Mouse (Mus musculus) macrophage (primary cell): ENCODE data around the gene Trdmt1. TPM values are rescaled to one million over a fixed set of nuclear protein-coding genes. Genes with fewer than 3 reads are reported as not detected.

Experiments
- H3K27ac ChIP-seq: fragments of 350-480 bp; formaldehyde crosslinking; 2 replicates; pipeline ENCODE4 v1.9.0; 2021
- H3K36me3 ChIP-seq: fragments of 350-480 bp; formaldehyde crosslinking; 2 replicates; pipeline ENCODE4 v1.9.0; 2021; ENCODE audit errors: inconsistent target
- H3K4me3 ChIP-seq: fragments of 350-480 bp; formaldehyde crosslinking; 2 replicates; pipeline ENCODE4 v1.9.0; 2021; ENCODE audit errors: inconsistent target
- H3K79me2 ChIP-seq: fragments of 350-480 bp; formaldehyde crosslinking; 2 replicates; pipeline ENCODE4 v1.9.0; 2021; ENCODE audit errors: inconsistent target
- WGBS: methylation state at CpG from one replicate; pipeline ENCODE4 v1.1.7; 2026; ENCODE audit warnings: inconsistent platforms; ENCODE audit not compliant: missing documents; 5-methylcytosine and 5-hydroxymethylcytosine counted together
- polyA plus RNA-seq: library from polyadenylated mRNA; stranded (reverse); fragments of 250-400 nt; gene quantifications from 3 replicates; pipeline ENCODE4 v1.2.4, GENCODE M21; 2018; ENCODE audit warnings: inconsistent platforms

Trdmt1 gene
- polyA plus RNA-seq, 1 experiment from 2014 or later = 7.7 TPM

DNA sequence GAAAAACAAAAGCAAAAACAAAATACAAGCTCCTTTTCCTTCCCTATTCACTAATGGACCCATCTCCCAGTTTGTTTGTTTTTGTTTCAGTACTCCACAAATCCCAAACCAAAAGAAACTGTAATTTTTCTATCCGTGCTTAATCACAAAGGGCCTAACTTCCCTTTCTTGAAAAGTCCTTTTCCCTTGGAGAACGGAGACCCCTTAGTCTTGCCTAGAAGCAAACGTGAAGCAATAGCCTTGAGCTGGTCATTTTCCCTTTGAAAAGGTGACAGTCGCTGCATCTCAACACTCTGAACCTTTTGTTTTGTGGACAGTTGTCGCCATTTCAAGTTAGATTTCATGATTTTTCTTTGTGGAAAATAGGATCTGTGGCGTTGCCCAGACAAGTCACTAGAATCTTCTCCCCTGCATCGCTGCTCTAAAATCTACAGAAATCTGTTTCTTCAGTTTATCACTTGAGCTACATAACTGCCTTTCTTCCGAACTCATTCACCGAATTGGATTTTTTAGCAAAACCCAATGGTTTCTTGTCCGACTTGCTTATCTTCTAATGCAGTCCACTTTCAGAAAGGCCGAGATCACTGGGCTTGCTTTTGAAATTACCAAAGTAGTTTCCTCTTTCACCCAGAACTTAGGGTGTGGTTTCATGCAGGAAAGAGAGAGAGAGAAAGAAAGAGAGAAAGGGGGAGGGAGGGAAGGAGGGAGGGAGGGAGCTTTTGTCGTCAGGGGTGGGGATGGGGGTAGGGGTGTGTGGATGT is 28.4 kb upstream of the Trdmt1 start:
- Histone ChIP-seq H3K4me3 (peak overlapping the region; percentile 83), H3K36me3 (peaks cover 11% of the 10 kb centered on the region), H3K27ac (peak overlapping the region; percentile 98), H3K79me2 (peaks cover 39% of the 10 kb centered on the region)
- under 1% methylated on average over 11 of the region's 12 CpGs for WGBS

DNA sequence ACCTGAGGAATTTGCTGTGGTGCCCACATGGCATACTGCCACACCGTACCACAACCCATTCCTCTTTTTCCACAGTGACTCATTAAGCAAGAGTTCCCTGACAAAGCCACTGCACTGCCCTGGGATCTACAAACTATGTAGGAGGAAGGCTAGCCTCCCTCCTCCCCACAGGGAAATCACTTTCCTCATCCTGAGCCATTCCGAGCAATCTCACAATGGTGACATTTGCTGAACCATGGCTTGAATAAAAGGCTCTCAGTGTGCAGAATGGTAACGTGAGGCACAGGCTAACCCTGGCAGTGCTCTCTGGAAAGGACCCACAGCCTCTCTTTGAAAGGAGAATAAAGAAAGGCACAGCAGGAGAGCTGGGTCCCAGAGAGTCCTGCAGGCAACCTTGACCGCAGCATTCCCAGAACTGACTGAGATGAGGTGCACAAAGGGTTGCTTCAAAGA is 27.7 kb upstream of the Trdmt1 start:
- WGBS = 41% methylated on average over 4 of the region's 4 CpGs
- H3K27ac ChIP-seq = peak overlapping the region; percentile 98
- H3K4me3 ChIP-seq = peak overlapping the region; percentile 83
- peaks cover 8% of the 10 kb centered on the region for H3K36me3 ChIP-seq
- H3K79me2 ChIP-seq = peaks cover 32% of the 10 kb centered on the region

DNA sequence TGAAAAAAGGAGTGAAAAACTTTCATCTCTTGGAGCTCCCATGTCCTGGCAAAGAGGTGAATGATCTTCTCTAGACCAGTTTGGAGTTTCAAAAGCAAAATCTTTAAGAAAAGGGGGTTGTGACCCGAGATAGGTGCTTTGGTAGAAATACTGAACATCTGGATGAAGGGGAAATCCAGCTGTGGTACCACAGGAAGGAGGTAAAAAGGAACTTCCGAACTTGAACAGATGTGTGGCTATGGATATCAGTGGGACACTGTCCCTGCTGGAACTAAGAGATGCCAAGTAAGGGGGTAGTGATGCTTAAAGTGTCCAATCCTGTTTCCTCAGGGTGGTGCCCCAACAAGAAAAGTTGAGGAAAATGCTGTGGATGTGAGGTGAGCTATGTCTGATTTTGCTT is 25.7 kb upstream of the Trdmt1 start:
- Histone ChIP-seq H3K27ac (no peak overlapping the region), H3K36me3 (no peaks in the 10 kb centered on the region), H3K4me3 (no peak overlapping the region), H3K79me2 (peaks cover 11% of the 10 kb centered on the region)
- WGBS = 66% methylated on average over 2 of the region's 2 CpGs

DNA sequence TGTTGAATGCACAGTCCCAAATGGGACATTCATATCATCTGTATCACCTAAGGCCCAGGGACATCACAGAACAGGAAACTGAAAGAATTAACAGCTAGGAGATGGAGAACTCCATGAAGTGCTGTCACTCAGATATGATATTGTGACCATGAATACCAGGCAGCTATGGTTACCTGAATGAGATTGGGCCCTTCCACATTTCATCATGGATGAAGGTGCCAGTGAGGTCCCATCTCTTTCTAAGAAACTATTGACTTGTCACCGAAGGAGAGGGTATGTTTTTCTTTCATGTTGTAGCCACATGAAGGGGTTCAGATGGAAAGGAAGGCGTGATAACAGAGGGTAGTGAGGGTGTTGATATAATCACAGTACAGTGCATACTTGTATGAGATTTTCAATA is 15.9 kb upstream of the Trdmt1 start:
- 90% methylated on average over 2 of the region's 2 CpGs for WGBS
- H3K79me2 ChIP-seq = no peaks in the 10 kb centered on the region
- no peaks in the 10 kb centered on the region for H3K36me3 ChIP-seq
- no peak overlapping the region for H3K4me3 ChIP-seq
- H3K27ac ChIP-seq = no peak overlapping the region

DNA sequence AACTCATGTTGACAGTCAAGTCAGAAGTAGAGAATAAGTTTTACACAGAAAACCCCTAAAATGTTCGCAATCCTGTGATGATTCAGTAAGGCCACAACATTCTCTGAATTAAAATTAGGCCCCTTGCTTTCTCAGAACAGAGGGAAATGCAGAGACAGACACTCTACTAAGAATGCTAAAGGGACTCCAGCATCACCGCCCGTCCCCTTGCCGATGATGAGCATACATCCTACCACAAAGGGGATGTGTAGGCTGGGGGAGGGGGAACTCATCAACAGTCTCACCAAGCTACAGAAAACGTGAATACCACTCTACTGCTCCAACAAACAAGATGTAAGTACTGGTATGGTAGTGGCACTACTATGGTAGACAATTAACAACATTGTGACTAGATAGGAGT is 15.3 kb upstream of the Trdmt1 start:
- H3K36me3 ChIP-seq = no peaks in the 10 kb centered on the region
- H3K27ac ChIP-seq = peak overlapping the region; percentile 91
- WGBS = 66% methylated on average over 5 of the region's 5 CpGs
- H3K4me3 ChIP-seq = no peak overlapping the region
- no peaks in the 10 kb centered on the region for H3K79me2 ChIP-seq

DNA sequence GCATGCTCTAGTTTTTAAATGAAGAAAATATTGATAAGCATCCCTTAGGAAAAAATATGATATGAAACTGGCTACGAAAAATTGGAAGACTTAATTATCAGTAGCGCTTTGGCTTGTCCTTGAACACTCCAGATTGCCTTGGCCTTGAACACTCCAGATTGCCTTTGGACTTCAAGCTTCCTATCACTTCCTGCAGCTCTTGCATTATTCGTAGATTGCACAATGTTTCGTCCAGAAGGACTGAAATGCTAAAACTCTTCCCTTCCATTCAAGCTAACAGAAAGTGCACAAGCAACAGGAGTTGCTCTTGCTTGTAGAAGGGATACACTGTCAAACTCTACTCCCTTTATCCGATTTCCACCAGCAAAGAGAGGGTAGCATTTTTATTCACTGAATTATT is 14.8 kb upstream of the Trdmt1 start:
- Histone ChIP-seq H3K79me2 (no peaks in the 10 kb centered on the region), H3K4me3 (no peak overlapping the region), H3K36me3 (no peaks in the 10 kb centered on the region), H3K27ac (peak overlapping the region; percentile 91)
- 53% methylated on average over 5 of the region's 5 CpGs for WGBS

DNA sequence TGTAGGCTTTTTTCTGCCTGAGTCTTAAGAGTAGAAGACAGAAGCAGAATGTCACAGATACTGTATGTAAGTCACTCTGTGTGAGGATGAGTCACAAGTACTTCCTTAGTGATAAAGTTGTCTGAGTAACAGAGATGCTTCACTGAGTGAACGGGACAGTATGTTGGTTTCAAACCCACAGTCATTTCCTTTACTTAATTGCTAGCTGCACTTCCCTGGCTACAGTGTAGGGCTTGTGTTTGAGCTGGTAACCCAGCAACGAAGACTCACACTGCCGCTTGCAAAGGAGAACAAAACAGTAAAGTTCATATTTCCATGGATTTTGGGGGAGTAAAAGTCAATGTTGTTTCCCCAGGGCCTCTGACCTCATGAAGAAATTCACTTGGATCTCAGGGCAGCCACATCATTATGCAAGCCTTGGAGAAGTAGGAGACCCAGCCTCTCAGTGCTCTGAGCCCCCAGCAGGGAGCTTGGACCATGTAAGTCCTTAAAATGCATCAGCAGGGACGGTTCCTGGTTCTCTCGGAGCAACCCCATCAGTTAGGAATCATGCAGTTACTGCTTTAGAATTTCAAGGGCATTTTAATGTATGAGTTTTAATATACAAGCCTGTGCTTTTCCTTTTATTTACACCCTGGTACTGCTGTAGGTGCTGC is 14.3 kb upstream of the Trdmt1 start:
- H3K36me3 ChIP-seq = no peaks in the 10 kb centered on the region
- 15% methylated on average over 5 of the region's 5 CpGs for WGBS
- H3K4me3 ChIP-seq = no peak overlapping the region
- H3K79me2 ChIP-seq = no peaks in the 10 kb centered on the region
- peak overlapping the region; percentile 91 for H3K27ac ChIP-seq

DNA sequence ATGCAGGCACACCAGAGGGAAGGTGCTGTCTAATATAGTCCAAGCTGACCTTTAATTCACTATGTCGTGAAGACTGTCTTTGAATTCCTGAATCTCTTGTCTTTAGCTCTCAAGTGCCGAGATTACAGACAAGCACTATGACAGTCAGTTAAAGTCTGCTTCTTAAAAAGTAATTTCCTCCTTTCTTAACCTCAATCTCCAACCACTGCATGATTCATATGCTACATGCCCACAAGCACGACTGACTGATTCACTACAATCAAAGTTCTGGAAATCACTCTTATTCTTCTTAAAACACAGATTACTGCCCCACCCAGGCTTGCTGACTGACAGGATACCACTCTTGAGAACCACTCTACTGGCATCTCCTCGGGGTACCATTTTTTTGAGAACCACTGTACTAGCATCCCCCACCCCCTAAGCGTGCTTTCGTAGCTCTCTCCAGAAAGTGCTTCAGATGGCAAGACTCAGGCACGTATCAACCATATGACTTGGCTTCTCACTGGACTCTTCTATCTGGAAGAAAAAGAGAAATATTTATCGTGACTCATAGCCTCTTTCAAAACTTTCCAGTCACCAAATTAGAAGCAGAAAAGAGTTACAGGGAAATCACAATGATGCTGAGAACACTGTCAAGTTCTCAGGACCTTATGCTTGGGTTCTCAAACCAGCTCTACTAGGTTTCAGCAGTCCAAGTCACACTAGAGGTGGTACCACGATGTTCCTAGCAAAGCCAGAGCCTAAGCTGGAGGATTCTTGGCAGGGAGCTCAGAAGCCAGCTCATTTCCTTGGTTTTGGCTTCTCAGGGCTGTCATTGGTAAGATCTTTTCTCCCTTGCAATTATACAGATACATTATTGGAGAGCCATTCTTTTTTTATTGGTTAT is 12.9 kb upstream of the Trdmt1 start:
- no peaks in the 10 kb centered on the region for H3K36me3 ChIP-seq
- peak overlapping the region; percentile 1; the same call in 1 of the 2 replicates for H3K4me3 ChIP-seq
- no peaks in the 10 kb centered on the region for H3K79me2 ChIP-seq
- WGBS = 36% methylated on average over 9 of the region's 9 CpGs
- H3K27ac ChIP-seq = peak overlapping the region; percentile 91

DNA sequence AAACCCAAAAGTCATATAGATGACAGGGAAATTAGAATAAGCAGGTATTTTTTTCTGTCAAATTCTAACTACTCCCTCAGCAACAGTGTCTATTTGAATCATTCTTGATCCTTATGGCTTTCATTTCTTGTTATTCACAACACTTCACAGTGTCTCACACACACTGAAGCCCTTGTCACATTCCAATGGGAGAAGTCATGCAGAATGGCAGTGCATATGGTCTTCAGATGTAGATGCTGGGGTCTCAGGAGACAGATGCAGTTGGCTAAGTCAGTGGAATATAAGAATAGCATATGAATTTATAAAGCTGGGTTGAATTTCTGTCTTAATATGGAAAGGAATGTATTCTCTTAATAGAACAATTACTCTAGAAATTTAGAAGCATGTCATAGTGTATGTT is 11.8 kb upstream of the Trdmt1 start:
- no peak overlapping the region for H3K4me3 ChIP-seq
- H3K27ac ChIP-seq = peak overlapping the region; percentile 91
- H3K36me3 ChIP-seq = no peaks in the 10 kb centered on the region
- H3K79me2 ChIP-seq = no peaks in the 10 kb centered on the region

DNA sequence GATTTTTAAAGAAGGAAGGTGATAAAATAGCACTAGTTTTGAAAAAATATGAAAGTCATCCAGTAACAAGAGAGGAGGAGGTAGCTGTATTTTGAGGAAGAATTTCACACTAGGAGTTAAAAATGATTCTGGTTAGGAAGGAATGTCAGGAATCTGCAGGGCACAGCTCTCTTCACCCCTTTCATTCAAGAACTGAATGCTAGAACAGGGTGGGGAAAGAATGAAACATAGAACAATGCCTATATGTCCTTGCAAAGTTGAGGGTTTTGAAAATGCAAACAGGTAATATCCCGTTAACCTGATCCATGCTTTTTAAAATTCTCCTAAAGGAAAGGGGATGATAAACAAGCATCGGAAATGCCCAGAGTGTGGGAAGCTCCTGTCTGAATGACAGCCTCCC is 9.5 kb upstream of the Trdmt1 start:
- no peak overlapping the region for H3K4me3 ChIP-seq
- H3K27ac ChIP-seq = no peak overlapping the region
- no peaks in the 10 kb centered on the region for H3K79me2 ChIP-seq
- 89% methylated on average over 2 of the region's 2 CpGs for WGBS
- no peaks in the 10 kb centered on the region for H3K36me3 ChIP-seq

DNA sequence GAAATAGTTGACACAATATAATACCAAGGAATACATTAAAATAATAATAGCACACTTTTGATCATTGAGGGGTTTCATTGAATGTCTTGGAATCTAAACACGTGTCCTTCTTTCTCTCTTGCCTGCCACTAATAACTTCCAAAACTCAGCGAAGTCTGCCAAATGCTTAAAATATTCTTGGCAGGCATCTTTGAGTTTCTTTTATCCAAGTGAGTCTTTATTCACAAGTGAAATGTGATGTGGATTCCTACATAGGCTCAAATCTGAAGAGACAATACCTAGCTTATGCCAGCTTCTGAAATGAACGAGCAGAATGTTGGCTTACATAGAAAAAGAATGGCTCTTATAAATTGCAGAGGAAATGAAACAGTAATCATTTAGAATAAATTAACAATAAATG is 4.3 kb upstream of the Trdmt1 start:
- no peaks in the 10 kb centered on the region for H3K36me3 ChIP-seq
- WGBS = 97% methylated on average over 3 of the region's 3 CpGs
- no peak overlapping the region for H3K4me3 ChIP-seq
- no peaks in the 10 kb centered on the region for H3K79me2 ChIP-seq
- H3K27ac ChIP-seq = no peak overlapping the region

DNA sequence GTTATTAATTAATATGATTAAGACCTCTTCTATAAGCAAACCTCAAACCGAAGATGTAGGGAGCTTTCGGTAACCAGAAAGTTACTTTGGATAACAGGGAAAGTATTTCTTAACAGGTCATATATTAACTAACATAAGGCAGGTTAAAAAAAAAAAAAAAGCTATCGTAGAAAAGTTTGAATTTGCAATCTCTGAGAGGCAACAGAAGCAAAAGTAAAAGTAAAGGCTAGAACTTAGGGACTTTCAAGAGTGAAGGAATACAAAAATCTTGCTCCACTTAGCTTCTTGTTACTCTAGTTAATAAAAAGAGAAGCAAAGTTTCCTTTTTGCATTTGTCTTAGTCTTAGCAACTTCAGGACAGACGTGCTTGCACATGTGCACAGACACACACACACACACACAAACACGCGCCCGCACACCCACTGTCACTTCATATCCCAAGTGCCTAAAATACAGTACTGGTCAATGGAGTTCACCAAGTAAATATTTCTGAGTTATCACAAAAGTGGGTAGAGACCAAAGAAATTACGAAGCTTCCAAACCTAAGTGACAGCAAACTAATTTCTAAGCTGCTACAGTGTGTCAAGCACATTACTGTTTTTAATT is 846 bp downstream of the Trdmt1 start:
- H3K36me3 ChIP-seq = no peaks in the 10 kb centered on the region
- peaks cover 27% of the 10 kb centered on the region; the same call in 1 of the 2 replicates for H3K79me2 ChIP-seq
- peak overlapping the region; percentile 50 for H3K4me3 ChIP-seq
- H3K27ac ChIP-seq = peak overlapping the region; percentile 86
- WGBS = 6% methylated on average over 7 of the region's 8 CpGs

DNA sequence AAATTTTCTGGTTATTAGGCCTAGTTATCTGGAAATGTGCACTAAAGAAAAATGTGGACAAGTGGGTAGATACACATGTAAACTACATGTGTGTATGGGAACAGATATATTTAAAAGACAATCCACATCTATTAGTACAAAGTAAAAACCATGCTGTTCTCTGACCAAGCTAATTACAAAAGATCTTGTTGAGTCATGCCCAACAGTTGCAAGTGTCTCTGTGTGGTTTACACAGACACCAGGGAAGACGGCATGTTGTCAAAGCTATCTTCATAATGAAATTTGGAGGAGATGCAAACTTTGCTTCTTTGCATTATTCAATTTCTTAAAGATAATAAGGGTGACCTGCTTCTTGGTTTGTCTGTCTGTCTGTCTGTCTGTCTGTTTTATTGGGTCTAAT is 4.6 kb downstream of the Trdmt1 start:
- Histone ChIP-seq H3K4me3 (no peak overlapping the region), H3K36me3 (no peaks in the 10 kb centered on the region), H3K27ac (peak overlapping the region; percentile 94), H3K79me2 (peaks cover 31% of the 10 kb centered on the region; the same call in 1 of the 2 replicates)
- 0% methylated on average over 1 of the region's 1 CpGs for WGBS

DNA sequence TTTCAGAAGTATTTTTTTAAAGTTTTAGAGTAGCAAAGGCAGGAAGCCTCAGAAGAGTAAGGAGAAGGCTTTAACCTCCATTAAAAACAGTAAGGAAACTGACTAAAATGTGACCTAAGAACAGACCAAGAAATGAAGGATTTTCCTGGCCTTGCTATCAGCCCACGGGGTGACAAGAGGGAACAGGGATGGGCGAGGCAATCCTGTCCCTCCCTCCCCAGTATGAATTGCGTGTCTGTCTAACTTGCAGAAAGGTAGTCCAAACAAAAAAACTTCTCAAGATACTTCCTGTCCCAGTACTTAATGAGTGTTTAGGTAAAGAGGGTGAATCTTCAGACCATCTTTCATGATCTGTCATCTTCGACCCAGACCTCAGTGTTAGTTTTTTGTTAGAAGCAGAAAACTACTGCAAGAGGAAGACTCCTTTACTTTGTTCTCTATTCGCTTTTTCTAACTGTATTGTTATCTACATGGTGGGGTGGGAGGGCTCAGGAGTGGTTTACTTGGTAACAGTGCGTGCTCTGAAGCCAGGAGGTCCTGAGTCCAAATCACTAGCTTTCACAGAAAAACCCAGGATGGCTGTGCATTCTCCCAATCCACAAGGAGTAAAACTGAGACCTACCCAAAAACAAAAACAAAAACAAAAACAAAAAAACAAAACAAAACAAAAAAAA is 5.6 kb downstream of the Trdmt1 start:
- WGBS = 62% methylated on average over 6 of the region's 6 CpGs
- H3K4me3 ChIP-seq = no peak overlapping the region

More for the DNA sequence above, 5.6 kb downstream of the Trdmt1 start:
- Histone ChIP-seq H3K79me2 (peaks cover 31% of the 10 kb centered on the region; the same call in 1 of the 2 replicates), H3K36me3 (no peaks in the 10 kb centered on the region), H3K27ac (peak overlapping the region; percentile 94)
